Mouse (Mus musculus): Measurements from ENCODE around the gene Slc1a2. TPM values are rescaled to one million over a fixed set of nuclear protein-coding genes. Genes with fewer than 3 reads are reported as not detected.

The Slc1a2 gene
- total and polyA plus RNA-seq, 3 experiments: 1.3 to 1.6 (median 1.3) TPM

DNA sequence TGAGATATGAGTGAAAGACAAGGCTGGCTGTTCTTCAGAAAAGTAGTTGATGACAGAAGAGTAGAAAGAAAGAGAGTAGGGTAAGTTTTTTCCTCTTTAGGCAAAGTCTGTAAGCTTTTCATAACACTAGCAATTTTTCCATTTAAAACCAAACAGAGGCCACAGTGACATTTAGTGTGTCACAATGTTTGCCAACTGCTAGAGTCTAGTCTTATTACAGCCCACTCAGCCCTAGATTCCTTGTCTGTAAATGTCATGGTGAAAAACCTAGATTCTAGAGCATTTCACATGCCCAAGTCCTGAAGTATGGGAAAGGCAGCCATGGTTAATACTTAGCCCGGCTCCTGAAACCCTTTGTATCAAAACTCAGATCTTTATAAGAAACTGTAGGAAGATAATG lies 112.8 kb downstream of the Slc1a2 start:
- DNase-seq (ENCODE audit: extremely low read depth): no peak
- in situ Hi-C loops (cut with MboI; ENCODE audit: low pct_ligation_motif_present, low pct_unique_long_range_greater_than_20kb, low sequenced_read_pairs): no loop called here
- Histone ChIP-seq H3K27me3 (replicated peaks) (no peaks in the 10 kb centered on the region), H3K9me3 (replicated peaks; ENCODE audit: low read length) (no peaks in the 10 kb centered on the region), H3K27ac (ENCODE audit: insufficient read depth, low read depth) (no peak overlapping the region), H3K9ac (ENCODE audit: insufficient read depth, low read depth) (no peak overlapping the region), H3K36me3 (replicated peaks in 1 of 2; ENCODE audit: control insufficient read depth in 1 of 2, insufficient read depth in 1 of 2, low read length in 1 of 2) (no peaks in the 10 kb centered on the region), H3K4me1 (ENCODE audit: control insufficient read depth in 1 of 2, insufficient read depth in 2 of 2) (peaks cover 12 to 39% of the 10 kb centered on the region in 2 experiments), H3K79me2 (replicated peaks; ENCODE audit: control insufficient read depth, extremely low read depth, insufficient read depth, poor library complexity, severe bottlenecking) (no peaks in the 10 kb centered on the region), H3K4me2 (ENCODE audit: insufficient read depth, low read depth, poor library complexity, severe bottlenecking) (no peak overlapping the region), H3K4me3 (replicated peaks in 1 of 3; ENCODE audit: low read depth in 2 of 3, low read length in 2 of 3, poor library complexity in 1 of 3) (no peak overlapping the region)
- TF ChIP-seq KAT2A (IDR thresholded peaks at IDR 0.05; ENCODE audit: insufficient replicate concordance, low read length) (no peak), ELF1 (IDR thresholded peaks at IDR 0.05; ENCODE audit: low read depth, low read length) (no peak), RCOR1 (conservative IDR thresholded peaks at IDR 0.05; ENCODE audit: low read depth, low read length) (no peak), RAD21 (IDR thresholded peaks at IDR 0.05; ENCODE audit: low read depth, low read length) (no peak)
- dilution Hi-C loops (cut with MboI; ENCODE audit: extremely low pct_ligation_motif_present, extremely low pct_unique_long_range_greater_than_20kb, low sequenced_read_pairs): no loop called here

DNA sequence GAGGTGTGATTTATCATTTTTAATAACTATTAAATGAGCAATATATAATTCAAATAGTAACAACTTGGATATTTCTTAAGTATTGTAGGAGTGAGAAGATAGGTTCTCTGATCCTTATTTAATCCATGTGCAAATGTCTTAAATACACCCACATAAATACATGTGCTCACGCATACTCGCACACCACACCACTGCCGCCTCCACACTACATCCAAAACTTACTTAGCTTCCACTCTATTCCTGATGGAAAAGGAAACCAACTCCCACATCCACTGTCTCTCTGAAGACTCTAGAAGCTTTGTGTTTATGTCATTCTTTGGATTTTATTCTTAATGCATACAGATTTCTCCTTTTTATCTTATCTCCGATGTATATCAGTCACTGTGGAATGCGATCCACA lies 113.8 kb downstream of the Slc1a2 start:
- Histone ChIP-seq H3K9ac (ENCODE audit: insufficient read depth, low read depth) (no peak overlapping the region), H3K4me3 (replicated peaks in 1 of 3; ENCODE audit: low read depth in 2 of 3, low read length in 2 of 3, poor library complexity in 1 of 3) (no peak overlapping the region), H3K9me3 (replicated peaks; ENCODE audit: low read length) (no peaks in the 10 kb centered on the region), H3K27me3 (replicated peaks) (no peaks in the 10 kb centered on the region), H3K36me3 (replicated peaks in 1 of 2; ENCODE audit: control insufficient read depth in 1 of 2, insufficient read depth in 1 of 2, low read length in 1 of 2) (no peaks in the 10 kb centered on the region), H3K4me1 (ENCODE audit: control insufficient read depth in 1 of 2, insufficient read depth in 2 of 2) (peaks cover 12 to 39% of the 10 kb centered on the region in 2 experiments), H3K79me2 (replicated peaks; ENCODE audit: control insufficient read depth, extremely low read depth, insufficient read depth, poor library complexity, severe bottlenecking) (no peaks in the 10 kb centered on the region), H3K27ac (ENCODE audit: insufficient read depth, low read depth) (no peak overlapping the region), H3K4me2 (ENCODE audit: insufficient read depth, low read depth, poor library complexity, severe bottlenecking) (no peak overlapping the region)
- in situ Hi-C loops (cut with MboI; ENCODE audit: low pct_ligation_motif_present, low pct_unique_long_range_greater_than_20kb, low sequenced_read_pairs) (no loop called here), dilution Hi-C loops (cut with MboI; ENCODE audit: extremely low pct_ligation_motif_present, extremely low pct_unique_long_range_greater_than_20kb, low sequenced_read_pairs) (no loop called here)
- no peak for TF ChIP-seq NRF1 (IDR thresholded peaks at IDR 0.05; ENCODE audit: low read depth, low read length)
- TF ChIP-seq MAZ (IDR thresholded peaks at IDR 0.05; ENCODE audit: low read depth, low read length): no peak
- TF ChIP-seq GABPA (IDR thresholded peaks at IDR 0.05; ENCODE audit: insufficient replicate concordance, low read depth, low read length): no peak
- TF ChIP-seq MAFK (IDR thresholded peaks at IDR 0.05; ENCODE audit: insufficient replicate concordance, low read length): no peak
- TF ChIP-seq CTCF (conservative IDR thresholded peaks at IDR 0.05 in 1 of 2, IDR thresholded peaks at IDR 0.05 in 1 of 2; ENCODE audit: low read depth in 2 of 2, low read length in 2 of 2): no peak
- no peak for TF ChIP-seq MYC (IDR thresholded peaks at IDR 0.05; ENCODE audit: low read depth, low read length)
- TF ChIP-seq SIN3A (IDR thresholded peaks at IDR 0.05; ENCODE audit: low read length): no peak
- TF ChIP-seq SMC3 (IDR thresholded peaks at IDR 0.05; ENCODE audit: low read depth, low read length): no peak
- no peak for TF ChIP-seq BHLHE40 (IDR thresholded peaks at IDR 0.05; ENCODE audit: low read depth, low read length)
- TF ChIP-seq HCFC1 (IDR thresholded peaks at IDR 0.05; ENCODE audit: low read depth, low read length): no peak
- no peak for TF ChIP-seq MEF2A (IDR thresholded peaks at IDR 0.05; ENCODE audit: borderline replicate concordance, low read depth, low read length)
- TF ChIP-seq EP300 (IDR thresholded peaks at IDR 0.05; ENCODE audit: low read length): no peak
- TF ChIP-seq ELF1 (IDR thresholded peaks at IDR 0.05; ENCODE audit: low read depth, low read length): no peak
- TF ChIP-seq CHD2 (IDR thresholded peaks at IDR 0.05; ENCODE audit: low read length): no peak
- TF ChIP-seq TBP (conservative IDR thresholded peaks at IDR 0.05; ENCODE audit: low read depth, low read length): no peak
- TF ChIP-seq RCOR1 (conservative IDR thresholded peaks at IDR 0.05; ENCODE audit: low read depth, low read length): no peak
- no peak for TF ChIP-seq ETS1 (conservative IDR thresholded peaks at IDR 0.05; ENCODE audit: low read depth, low read length)
- no peak for TF ChIP-seq POLR2AphosphoS2 (IDR thresholded peaks at IDR 0.05; ENCODE audit: low read depth, low read length)
- no peak for TF ChIP-seq JUN (IDR thresholded peaks at IDR 0.05; ENCODE audit: insufficient read depth, low read depth, low read length)
- DNase-seq (ENCODE audit: extremely low read depth): no peak
